Mouse (Mus musculus) splenic B cell, adult 2 months (primary cell): ENCODE measurements at regions not wholly inside any gene's neighbourhood (a gene's known extent, or its start where the extent isn't known, plus 50 kb on each side); places are given as distances from the start of the nearest gene placed in this dataset.
"Not testable (repeated sequence)": the region's sequence is repeated elsewhere in the genome, so short reads cannot be mapped to it uniquely, and the experiment has no call there.

ENCODE experiments used
- DNase-seq: peaks from one replicate; pipeline ENCODE4 v3.0.0-alpha.2; 2011; ENCODE audit warnings: low read depth, low spot score
- H3K27me3 ChIP-seq: 2 replicates; pipeline ENCODE4 v1.6.1; 2012; ENCODE audit warnings: mild to moderate bottlenecking, low read length, moderate library complexity, mixed read lengths; ENCODE audit not compliant: control insufficient read depth, poor library complexity, insufficient read depth, severe bottlenecking
- H3K36me3 ChIP-seq: 2 replicates; pipeline ENCODE4 v1.6.1; 2012; ENCODE audit warnings: mild to moderate bottlenecking, low read length, moderate library complexity, mixed read lengths; ENCODE audit not compliant: control insufficient read depth, poor library complexity, insufficient read depth, severe bottlenecking

GRCm38 (mm10) chr5:134046086-134046485 is 53.4 kb upstream of the Castor2 start:
- H3K36me3 ChIP-seq, result no peaks in the 10 kb centered on the region
- DNase-seq, result no peak
- H3K27me3 ChIP-seq, result no peaks in the 10 kb centered on the region

DNA sequence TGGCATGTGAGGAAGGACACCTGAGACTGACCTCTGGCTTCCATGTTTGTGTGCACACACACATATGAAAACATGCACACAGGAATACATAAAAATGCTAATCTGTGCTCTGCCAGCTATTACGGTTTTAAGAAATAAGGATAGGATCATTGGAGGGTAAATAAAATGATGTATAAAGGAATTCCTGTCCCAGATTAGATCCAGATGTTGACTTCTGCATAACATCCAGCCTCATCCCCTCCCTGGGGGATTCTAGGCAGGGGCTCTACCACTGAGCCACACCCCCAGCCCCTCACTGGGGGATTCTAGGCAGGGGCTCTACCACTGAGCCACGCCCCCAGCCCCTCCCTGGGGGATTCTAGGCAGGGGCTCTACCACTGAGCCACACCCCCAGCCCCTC is 56.6 kb upstream of the Castor2 start:
- not testable (repeated sequence) for H3K36me3 ChIP-seq, DNase-seq, H3K27me3 ChIP-seq

GRCm38 (mm10) chr5:134027316-134027966 is 72.1 kb upstream of the Castor2 start:
- Histone ChIP-seq H3K36me3 (no peaks in the 10 kb centered on the region), H3K27me3 (no peaks in the 10 kb centered on the region)
- DNase-seq, result no peak

DNA sequence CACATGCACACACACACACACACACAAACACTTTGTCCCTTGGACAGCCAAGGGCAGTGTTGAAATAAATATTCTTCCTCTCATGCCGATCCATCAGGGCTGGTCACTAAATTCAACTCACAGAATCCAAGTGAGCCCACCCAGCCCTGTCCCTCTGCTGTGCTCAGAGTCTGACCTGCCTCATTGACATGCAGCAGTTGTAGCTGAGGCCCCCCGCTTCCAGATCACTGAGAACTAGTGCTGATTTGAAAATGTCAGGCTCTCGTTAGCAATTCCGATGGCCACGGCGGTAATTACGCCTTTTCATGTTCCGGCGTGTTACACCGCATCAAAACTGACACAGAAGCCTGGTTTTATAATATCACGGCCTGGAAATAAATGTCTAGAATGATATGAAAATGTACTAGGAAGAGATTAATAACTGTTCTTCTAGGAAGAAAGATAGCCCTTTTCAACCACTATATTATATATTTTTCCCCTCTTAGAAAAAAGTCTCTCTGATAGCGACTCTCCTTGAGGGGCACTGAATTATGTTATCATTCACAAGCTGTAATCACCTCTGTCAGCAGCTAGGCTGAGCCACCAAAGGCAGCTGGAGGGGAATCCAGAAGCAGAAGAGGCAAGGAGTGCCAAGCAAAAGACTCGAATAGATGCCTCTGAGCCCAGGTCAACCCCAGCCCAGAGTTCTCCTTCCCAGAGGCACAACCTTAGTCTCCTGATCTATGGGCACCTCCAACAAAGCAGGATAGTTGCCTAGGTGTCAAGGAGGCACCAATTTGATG is 79.7 kb upstream of the Castor2 start:
- no peak for DNase-seq
- Histone ChIP-seq H3K27me3 (no peaks in the 10 kb centered on the region), H3K36me3 (no peaks in the 10 kb centered on the region)

DNA sequence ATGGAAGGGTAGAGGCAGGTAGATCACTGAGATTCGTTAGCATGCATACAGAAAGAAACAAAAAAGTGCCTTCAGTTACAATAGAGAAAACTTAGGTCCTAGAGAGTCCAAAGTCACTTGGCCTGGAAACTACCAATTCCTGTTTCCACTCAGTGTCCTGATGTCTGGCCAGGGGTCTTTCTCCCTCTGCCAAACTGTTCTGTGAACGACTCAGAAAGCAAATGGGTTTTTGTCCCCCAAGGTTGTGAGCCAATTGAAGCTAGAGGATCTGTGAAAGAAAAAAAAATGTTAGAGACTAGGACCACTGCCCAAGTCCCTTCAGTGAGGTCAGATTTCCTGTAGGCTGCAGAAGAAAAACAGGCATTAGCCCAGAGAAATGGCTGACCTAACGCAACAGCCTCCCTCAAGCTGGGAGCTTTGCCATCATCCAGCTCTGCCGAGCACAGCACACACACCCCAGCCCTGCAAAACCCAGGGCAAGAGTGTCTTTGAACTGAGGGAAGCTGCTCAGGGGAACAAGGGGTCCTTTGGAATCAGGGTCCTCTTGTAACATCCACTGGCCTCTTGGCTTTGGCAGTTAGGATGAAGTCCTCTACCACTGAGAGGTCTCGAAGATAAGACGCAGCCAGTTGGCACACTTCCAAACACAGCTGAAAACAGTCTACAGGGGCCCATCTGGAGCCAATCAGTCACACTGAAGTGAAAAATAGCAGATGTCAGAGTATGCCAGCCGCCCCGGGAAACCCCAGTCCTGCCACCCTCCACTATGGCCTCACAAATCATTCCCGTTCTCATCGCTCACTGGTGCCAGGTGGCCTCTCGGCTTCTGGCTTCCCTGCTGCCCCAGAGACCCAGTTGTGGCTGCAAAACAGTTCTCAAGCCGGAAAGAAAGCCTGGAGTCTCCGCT is 85.0 kb upstream of the Castor2 start:
- Histone ChIP-seq H3K36me3 (no peaks in the 10 kb centered on the region), H3K27me3 (no peaks in the 10 kb centered on the region)
- DNase-seq, result no peak

- H3K27me3 ChIP-seq, result no peaks in the 10 kb centered on the region
- H3K36me3 ChIP-seq, result no peaks in the 10 kb centered on the region
- DNase-seq, result no peak
These were observed 86.3 kb upstream of the Castor2 start for GRCm38 (mm10) chr5:134013206-134013605.

GRCm38 (mm10) chr5:134009843-134010242 is 89.7 kb upstream of the Castor2 start:
- H3K27me3 ChIP-seq, result no peaks in the 10 kb centered on the region
- H3K36me3 ChIP-seq, result no peaks in the 10 kb centered on the region
- DNase-seq, result no peak

DNA sequence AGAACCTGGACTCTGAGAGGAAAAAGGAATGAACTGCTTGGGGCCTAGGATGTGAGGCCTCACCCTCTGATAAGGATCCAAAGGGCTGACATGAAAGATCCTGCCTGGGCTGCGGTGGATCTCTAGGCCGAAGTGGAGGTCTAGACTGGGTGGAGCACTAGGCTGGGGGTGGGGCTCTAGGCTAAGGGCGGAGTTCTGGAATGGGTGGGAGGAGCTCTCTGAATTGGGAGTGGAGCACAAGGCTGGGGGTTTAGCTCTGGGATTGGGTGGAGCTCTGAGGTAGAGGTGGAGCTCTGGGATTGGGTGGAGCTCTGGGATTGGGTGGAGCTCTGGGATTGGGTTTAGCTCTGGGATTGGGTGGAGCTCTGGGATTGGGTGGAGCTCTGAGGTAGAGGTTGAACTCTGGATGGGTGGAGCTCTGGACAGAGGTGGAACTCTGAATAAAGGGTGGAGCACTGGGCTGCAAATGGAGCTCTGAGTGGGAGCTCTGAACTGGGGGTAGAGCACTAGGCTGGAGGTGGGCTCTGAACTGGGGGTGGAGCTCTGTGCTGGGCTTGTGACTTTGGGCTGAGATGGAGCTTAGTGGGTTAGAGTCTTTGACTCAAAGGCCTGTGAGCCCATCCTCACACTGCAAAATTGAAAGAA is 92.3 kb upstream of the Castor2 start:
- Histone ChIP-seq H3K36me3 (no peaks in the 10 kb centered on the region), H3K27me3 (no peaks in the 10 kb centered on the region)
- DNase-seq, result no peak

DNA sequence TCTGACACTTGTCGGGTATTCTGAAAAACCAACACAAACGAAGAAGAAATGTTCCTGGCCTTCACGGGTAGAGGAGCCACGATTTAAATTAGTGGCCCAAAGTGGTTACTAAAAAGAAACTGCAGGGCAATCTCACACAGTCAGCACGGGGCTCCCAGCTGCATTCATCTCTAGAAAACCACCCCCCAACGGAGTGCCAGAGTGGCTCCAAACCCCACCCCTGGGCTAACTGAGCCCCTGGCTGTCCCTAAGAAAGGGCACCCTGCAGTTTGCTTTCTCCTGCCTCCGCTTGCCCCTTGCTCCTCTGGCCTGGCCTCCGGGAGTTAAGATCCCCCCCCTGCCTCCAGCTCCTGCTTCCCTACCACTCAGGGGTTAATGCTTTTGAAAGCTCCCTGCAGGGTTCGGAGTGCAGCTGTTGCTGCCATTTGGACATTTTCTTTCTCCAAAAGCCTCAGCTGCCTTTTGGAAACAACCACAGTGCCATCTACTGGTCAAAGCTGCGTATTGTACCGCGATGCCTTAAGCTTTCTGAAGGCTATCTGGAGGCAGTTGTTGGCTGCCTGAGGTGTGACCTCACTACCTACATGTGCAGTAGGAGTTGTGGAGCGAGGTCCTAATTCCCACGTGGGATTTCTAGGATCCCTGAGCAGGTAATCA is 92.9 kb upstream of the Castor2 start:
- H3K36me3 ChIP-seq, result no peaks in the 10 kb centered on the region
- DNase-seq, result peak; percentile 38
- no peaks in the 10 kb centered on the region for H3K27me3 ChIP-seq

DNA sequence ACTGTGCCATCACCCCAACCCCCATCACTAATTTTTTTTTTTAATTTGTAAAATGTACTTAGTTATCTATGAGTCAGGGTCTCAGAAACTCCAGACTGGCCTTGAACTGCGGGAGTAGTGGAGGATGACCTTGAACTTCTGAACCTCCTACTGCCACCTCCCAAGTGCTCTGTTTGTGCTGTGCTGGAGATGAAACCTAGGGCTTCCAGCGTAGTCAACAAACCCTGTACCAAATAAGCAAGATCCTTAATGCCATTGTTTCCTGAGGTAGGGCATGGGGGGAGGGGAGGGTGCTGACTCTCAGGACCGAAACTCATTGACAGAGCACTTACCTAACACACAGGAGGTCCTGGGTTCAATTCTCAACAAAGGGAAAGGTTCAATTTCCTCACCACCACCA is 93.5 kb upstream of the Castor2 start:
- Histone ChIP-seq H3K27me3 (no peaks in the 10 kb centered on the region), H3K36me3 (no peaks in the 10 kb centered on the region)
- DNase-seq, result no peak

GRCm38 (mm10) chr5:134000100-134000499 is 99.4 kb upstream of the Castor2 start:
- no peak for DNase-seq
- no peaks in the 10 kb centered on the region for H3K36me3 ChIP-seq
- H3K27me3 ChIP-seq, result no peaks in the 10 kb centered on the region

DNA sequence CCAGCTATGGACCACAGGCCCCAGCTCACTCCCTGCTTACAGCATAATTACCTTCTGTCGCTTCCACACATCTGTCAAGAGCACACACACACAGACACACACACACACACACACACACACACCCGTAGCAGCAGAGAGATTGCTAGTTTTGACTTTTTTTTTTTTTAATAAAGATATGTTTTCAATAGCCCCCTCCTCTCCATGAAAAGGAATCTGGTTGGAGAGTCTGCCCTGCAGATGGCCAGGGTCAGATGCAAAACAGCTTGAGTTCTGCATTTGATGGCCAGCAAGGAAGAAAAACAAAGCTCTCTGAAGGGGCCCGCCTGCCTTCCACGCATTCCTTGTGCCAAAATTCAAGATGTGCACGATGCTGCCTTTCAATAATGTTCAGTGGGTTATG is 99.8 kb upstream of the Castor2 start:
- Histone ChIP-seq H3K27me3 (no peaks in the 10 kb centered on the region), H3K36me3 (no peaks in the 10 kb centered on the region)
- DNase-seq, result no peak

- no peak for DNase-seq
- no peaks in the 10 kb centered on the region for H3K27me3 ChIP-seq
- no peaks in the 10 kb centered on the region for H3K36me3 ChIP-seq
These were observed 107.5 kb upstream of the Castor2 start for GRCm38 (mm10) chr5:133991994-133992393.

DNA sequence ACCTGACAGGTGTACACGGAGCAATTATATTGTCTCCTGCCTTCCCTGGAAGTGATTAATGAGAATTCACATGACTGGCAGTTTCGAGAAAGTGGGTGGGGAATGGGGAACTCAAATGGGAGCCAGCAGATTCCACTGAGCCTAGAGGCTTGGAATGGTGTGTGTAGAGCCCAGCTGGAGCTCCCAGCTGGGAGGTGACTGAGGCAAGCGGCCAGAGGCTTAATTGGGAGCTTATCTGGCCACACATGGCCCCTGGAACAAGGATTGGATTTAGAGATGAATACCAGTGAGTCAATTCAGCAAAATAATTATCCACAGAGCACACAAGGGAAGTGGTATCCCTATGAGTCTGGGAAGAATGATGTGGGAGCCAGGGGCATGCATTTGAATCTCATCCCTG is 108.0 kb upstream of the Castor2 start:
- Histone ChIP-seq H3K27me3 (no peaks in the 10 kb centered on the region), H3K36me3 (no peaks in the 10 kb centered on the region)
- DNase-seq, result no peak
